Mouse (Mus musculus) layer of hippocampus, adult 2 months (tissue): Measurements from ENCODE around the gene Atg2b. TPM values are rescaled to one million over a fixed set of nuclear protein-coding genes. Genes with fewer than 3 reads are reported as not detected.

Experiments
- DNase-seq, 2 experiments: peaks; one replicate each; pipeline ENCODE4 v3.0.0; 2022; ENCODE audit warnings: low spot score in 2 of 2
- H3K27ac ChIP-seq: fragments of 200-600 bp; 2 replicates; pipeline ENCODE4 v1.8.1; 2022
- H3K4me3 ChIP-seq: fragments of 200-600 bp; 2 replicates; pipeline ENCODE4 v1.8.1; 2022; ENCODE audit warnings: mild to moderate bottlenecking
- CTCF ChIP-seq: fragments of 200-600 bp; conservative IDR thresholded peaks from 2 replicates; pipeline ENCODE4 v1.8.1; 2022; ENCODE audit warnings: antibody characterized with exemption, mild to moderate bottlenecking, moderate library complexity
- long read RNA-seq, 2 experiments: library from polyadenylated mRNA; stranded (forward); transcript quantifications; one replicate each; pipeline ENCODE4 v2.0.0; 2021; ENCODE audit warnings: borderline mapping rate in 2 of 2
- total RNA-seq, 2 experiments: library from RNA; stranded (reverse); gene quantifications; 2 replicates each; pipeline ENCODE4 v1.2.3; 2021

Gene Atg2b
- 10 to 100 TPM; 44.2 to 47.7 TPM for total RNA-seq
- long read RNA-seq, experiment 1, full-length matches to known transcripts = 2 of 11 reads
- long read RNA-seq, experiment 1, partial matches to known transcripts = 1 of 11 reads
- long read RNA-seq, experiment 1, other reads (novel, unspliced or antisense) = 8 of 11 reads
- long read RNA-seq, experiment 2, full-length matches to known transcripts = 2 of 23 reads
- long read RNA-seq, experiment 2, partial matches to known transcripts = 6 of 23 reads
- long read RNA-seq, experiment 2, other reads (novel, unspliced or antisense) = 15 of 23 reads

GRCm38 (mm10) chr12:105685001-105685691 is at the start of gene Atg2b:
Atg2b (minus strand) TSS chr12:105685211.
- Histone ChIP-seq H3K4me3 (peak within 1 kb of the TSS; percentile 97), H3K27ac (peak within 1 kb of the TSS; percentile 94)
- TF ChIP-seq CTCF = no peak
- DNase-seq = peak; percentile 96 to 98

- no peak overlapping the region for H3K27ac ChIP-seq
- H3K4me3 ChIP-seq = no peak overlapping the region
- no peak for DNase-seq
- no peak for TF ChIP-seq CTCF
Measured at GRCm38 (mm10) chr12:105733370-105734159, 48.6 kb upstream of the Atg2b start.

- no peak for TF ChIP-seq CTCF
- no peak for DNase-seq
- Histone ChIP-seq H3K27ac (no peak overlapping the region), H3K4me3 (no peak overlapping the region)
Measured at GRCm38 (mm10) chr12:105730851-105731460, 45.9 kb upstream of the Atg2b start.

- H3K4me3 ChIP-seq = no peak overlapping the region
- H3K27ac ChIP-seq = no peak overlapping the region
- peak; percentile 88 for TF ChIP-seq CTCF
- DNase-seq = peak in 1 of 2 experiments; percentile 75
Measured at GRCm38 (mm10) chr12:105727964-105728363, 43.0 kb upstream of the Atg2b start.

- no peak overlapping the region for H3K4me3 ChIP-seq
- H3K27ac ChIP-seq = no peak overlapping the region
- no peak for TF ChIP-seq CTCF
- DNase-seq = no peak
Measured at GRCm38 (mm10) chr12:105727268-105727667, 42.3 kb upstream of the Atg2b start.

GRCm38 (mm10) chr12:105725736-105726135 is 40.7 kb upstream of the Atg2b start:
- DNase-seq = no peak
- Histone ChIP-seq H3K4me3 (no peak overlapping the region), H3K27ac (no peak overlapping the region)
- TF ChIP-seq CTCF = no peak

- H3K27ac ChIP-seq = no peak overlapping the region
- H3K4me3 ChIP-seq = no peak overlapping the region
- DNase-seq = no peak
- TF ChIP-seq CTCF = no peak
Measured at GRCm38 (mm10) chr12:105724616-105725015, 39.6 kb upstream of the Atg2b start.

GRCm38 (mm10) chr12:105722657-105723056 is 37.6 kb upstream of the Atg2b start:
- Histone ChIP-seq H3K4me3 (no peak overlapping the region), H3K27ac (no peak overlapping the region)
- peak; percentile 86 for TF ChIP-seq CTCF
- peak; percentile 35 to 65 for DNase-seq

- TF ChIP-seq CTCF = no peak
- Histone ChIP-seq H3K4me3 (no peak overlapping the region), H3K27ac (no peak overlapping the region)
- no peak for DNase-seq
Measured at GRCm38 (mm10) chr12:105721452-105722132, 36.6 kb upstream of the Atg2b start.

- Histone ChIP-seq H3K4me3 (no peak overlapping the region), H3K27ac (no peak overlapping the region)
- no peak for TF ChIP-seq CTCF
- no peak for DNase-seq
Measured at GRCm38 (mm10) chr12:105720196-105720595, 35.2 kb upstream of the Atg2b start.

- DNase-seq = peak; percentile 25 to 34
- Histone ChIP-seq H3K27ac (peak overlapping the region; percentile 58), H3K4me3 (peak overlapping the region; percentile 46)
- no peak for TF ChIP-seq CTCF
Measured at GRCm38 (mm10) chr12:105718616-105719015, 33.6 kb upstream of the Atg2b start.

GRCm38 (mm10) chr12:105705799-105706487 is 20.9 kb upstream of the Atg2b start, which contains the start of gene Ak7:
Ak7 (plus strand) TSS chr12:105705976.
- no peak for DNase-seq
- no peak within 1 kb of the TSS for H3K27ac ChIP-seq
- no peak for TF ChIP-seq CTCF
- H3K4me3 ChIP-seq = no peak within 1 kb of the TSS
